Comparison of ENCODE assay signal across 8 mouse cellular contexts in the genomic region with DNA sequence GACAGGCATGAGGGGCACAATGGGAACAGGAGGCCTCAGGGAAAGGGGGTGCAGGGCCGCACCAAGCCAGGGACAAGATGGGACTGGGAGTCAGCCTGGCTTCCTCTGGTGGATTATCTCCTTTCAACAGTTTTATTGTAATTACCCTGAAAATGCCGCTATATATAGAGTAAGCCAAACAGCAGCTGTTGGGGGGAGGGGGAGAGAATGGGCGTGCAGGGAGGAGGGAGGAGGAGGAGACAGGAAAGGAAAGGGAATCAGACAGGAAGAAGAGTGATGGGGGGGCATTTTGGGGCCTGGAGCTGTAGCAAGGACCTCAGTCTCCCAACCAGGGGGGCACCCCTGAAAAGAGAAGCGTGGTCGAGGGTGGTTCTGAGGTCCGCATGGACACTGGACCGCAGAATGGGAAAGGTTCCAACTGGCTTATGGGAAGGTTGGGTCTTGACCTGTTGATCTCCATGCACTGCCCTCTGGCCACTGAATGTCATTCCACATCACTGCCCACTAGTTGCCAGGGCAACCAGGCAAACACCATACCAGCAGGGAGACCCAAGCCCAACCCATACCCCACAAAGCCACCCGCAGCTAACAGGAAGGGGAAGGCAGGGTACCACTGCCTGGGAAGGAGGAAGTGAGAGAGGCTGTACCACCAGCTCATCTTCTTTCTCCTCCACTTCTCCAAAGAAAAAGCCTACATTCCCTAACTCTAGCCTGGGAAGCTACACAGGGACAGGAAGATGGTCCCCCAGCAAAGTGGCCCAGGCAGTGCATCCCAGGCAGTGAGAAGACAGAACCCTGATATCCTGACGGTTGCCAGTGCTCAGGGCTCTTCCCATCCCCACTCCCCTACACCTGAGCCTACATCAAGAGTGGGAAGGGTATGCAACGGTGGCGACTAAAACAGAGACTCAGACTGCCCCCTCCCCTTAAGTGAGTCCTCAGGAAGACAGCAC. TPM values are rescaled to one million over a fixed set of nuclear protein-coding genes. Genes with fewer than 3 reads are reported as not detected.
A peak's percentile ranks its signal among the peaks of the same experiment; 100 is the strongest.
DNase-seq lines count a peak whose midpoint lies in the region; ATAC-seq and TF ChIP-seq lines count a peak whose summit lies in the region.

No protein-coding gene starts in this region.

- no peak for TF ChIP-seq CTCF in thymus, adult 2 months (IDR thresholded peaks at IDR 0.05; ENCODE audit: borderline replicate concordance, control insufficient read depth, extremely low read depth, insufficient read depth, low read length, poor library complexity)

- H3K4me1 ChIP-seq in lung, embryonic 16.5 days (replicated peaks; ENCODE audit: control insufficient read depth, insufficient read depth, low read length) = peaks cover 40% of the 10 kb centered on the region
- H3K4me1 ChIP-seq in forebrain, embryonic 14.5 days (ENCODE audit: control insufficient read depth, insufficient read depth, low read length) = peaks cover 20% of the 10 kb centered on the region
- H3K4me1 ChIP-seq in midbrain, embryonic 14.5 days (ENCODE audit: control insufficient read depth, insufficient read depth, low read length) = peaks cover 12% of the 10 kb centered on the region
- peaks cover 28% of the 10 kb centered on the region for H3K4me1 ChIP-seq in thymus, adult 2 months (replicated peaks; ENCODE audit: control insufficient read depth, insufficient read depth, low read length)

- peak overlapping the region; percentile 25; the same call in 1 of the 2 replicates for H3K4me2 ChIP-seq in lung, embryonic 16.5 days (ENCODE audit: low read depth, low read length)
- no peak overlapping the region for H3K4me2 ChIP-seq in forebrain, embryonic 14.5 days (ENCODE audit: low read length)
- no peak overlapping the region for H3K4me2 ChIP-seq in midbrain, embryonic 14.5 days (ENCODE audit: low read length)

- no peaks in the 10 kb centered on the region for H3K27me3 ChIP-seq in lung, embryonic 16.5 days (ENCODE audit: control insufficient read depth, insufficient read depth, low read depth, low read length)
- no peaks in the 10 kb centered on the region for H3K27me3 ChIP-seq in forebrain, embryonic 14.5 days (replicated peaks; ENCODE audit: control insufficient read depth, insufficient read depth, low read length)
- no peaks in the 10 kb centered on the region for H3K27me3 ChIP-seq in midbrain, embryonic 14.5 days (ENCODE audit: control insufficient read depth, insufficient read depth, low read length)
- H3K27me3 ChIP-seq in thymus, adult 2 months (ENCODE audit: control insufficient read depth, insufficient read depth, low read length) = no peaks in the 10 kb centered on the region

- H3K36me3 ChIP-seq in lung, embryonic 16.5 days (ENCODE audit: control insufficient read depth, insufficient read depth, low read length) = peaks cover 14% of the 10 kb centered on the region
- peaks cover 44% of the 10 kb centered on the region for H3K36me3 ChIP-seq in forebrain, embryonic 14.5 days (ENCODE audit: control insufficient read depth, insufficient read depth, low read length)
- peaks cover 47% of the 10 kb centered on the region for H3K36me3 ChIP-seq in midbrain, embryonic 14.5 days (ENCODE audit: control insufficient read depth, insufficient read depth, low read length)
- H3K36me3 ChIP-seq in thymus, adult 2 months (ENCODE audit: control insufficient read depth, insufficient read depth, low read length) = no peaks in the 10 kb centered on the region

- TF ChIP-seq POLR2A in thymus, adult 2 months (IDR thresholded peaks at IDR 0.05; ENCODE audit: control insufficient read depth, extremely low read depth, insufficient read depth, low read length, poor library complexity) = no peak

- no peak overlapping the region for H3K4me3 ChIP-seq in lung, embryonic 16.5 days (ENCODE audit: low read length)
- no peak overlapping the region for H3K4me3 ChIP-seq in forebrain, embryonic 14.5 days (ENCODE audit: low read depth, low read length)
- no peak overlapping the region for H3K4me3 ChIP-seq in midbrain, embryonic 14.5 days (replicated peaks; ENCODE audit: low read depth, low read length)
- H3K4me3 ChIP-seq in thymus, adult 2 months (ENCODE audit: control insufficient read depth, insufficient read depth, low read length) = no peak overlapping the region

- no peak for DNase-seq in lung, adult 18-20 months
- peak; percentile 80 for DNase-seq in forebrain, embryonic 14.5 days (ENCODE audit: low spot score)
- peak; percentile 36 to 62 for DNase-seq in kidney, postnatal 25 days
- peak; percentile 56 for DNase-seq in midbrain, embryonic 14.5 days
- DNase-seq in thymus, adult 2 months = no peak
- DNase-seq in urinary bladder, postnatal 14 days (ENCODE audit: low spot score) = no peak

- 44% methylated on average over 11 of the region's 11 CpGs for WGBS in lung, embryonic 16.5 days
- 44% methylated on average over 11 of the region's 11 CpGs for WGBS in forebrain, embryonic 14.5 days
- WGBS in midbrain, embryonic 14.5 days = 15% methylated on average over 11 of the region's 11 CpGs
- WGBS in thymus, adult 2 months = 30% methylated on average over 11 of the region's 11 CpGs

- ATAC-seq in lung, embryonic 16.5 days (ENCODE audit: low read depth) = peak; percentile 63
- ATAC-seq in forebrain, embryonic 14.5 days = peak; percentile 54; the same call in 1 of the 2 replicates
- no peak for ATAC-seq in midbrain, embryonic 14.5 days (ENCODE audit: low FRiP score, low TSS enrichment)
- ATAC-seq in CD4-positive, CD25-positive, alpha-beta regulatory T cell, adult 4 months = no peak

- H3K9me3 ChIP-seq in lung, embryonic 16.5 days (ENCODE audit: control insufficient read depth, low read length) = no peaks in the 10 kb centered on the region
- no peaks in the 10 kb centered on the region for H3K9me3 ChIP-seq in forebrain, embryonic 14.5 days (replicated peaks; ENCODE audit: control insufficient read depth, low read length)
- H3K9me3 ChIP-seq in midbrain, embryonic 14.5 days (ENCODE audit: control insufficient read depth, low read length) = no peaks in the 10 kb centered on the region

- peak overlapping the region; percentile 74 for H3K27ac ChIP-seq in lung, embryonic 16.5 days (ENCODE audit: low read length)
- peak overlapping the region; percentile 67; the same call in 1 of the 2 replicates for H3K27ac ChIP-seq in forebrain, embryonic 14.5 days (ENCODE audit: low read depth, low read length)
- H3K27ac ChIP-seq in midbrain, embryonic 14.5 days (replicated peaks; ENCODE audit: low read depth, low read length) = peak overlapping the region; percentile 37; the same call in 1 of the 2 replicates
- H3K27ac ChIP-seq in thymus, adult 2 months (ENCODE audit: control insufficient read depth, insufficient read depth, low read length) = no peak overlapping the region

- H3K9ac ChIP-seq in lung, embryonic 16.5 days (ENCODE audit: low read length) = peak overlapping the region; percentile 42; the same call in 1 of the 2 replicates
- 0 out of 2 replicates have a peak overlapping the region, but pooled peaks have one; percentile 1 for H3K9ac ChIP-seq in forebrain, embryonic 14.5 days (ENCODE audit: low read length)
- 0 out of 2 replicates have a peak overlapping the region, but pooled peaks have one; percentile 23 for H3K9ac ChIP-seq in midbrain, embryonic 14.5 days (replicated peaks; ENCODE audit: low read length)

RNA-seq across cellular contexts. Expression of a gene that starts 18.7 kb away (rescaled TPM):
- 28.3 and 28.6 TPM in 2 replicates for polyA plus RNA-seq in lung, embryonic 16.5 days (2015; fragmentation: Nextera tagmentation; extraction: Ambion mirVana)
- polyA plus RNA-seq in forebrain, embryonic 14.5 days (2014; fragmentation: Nextera tagmentation; extraction: Ambion mirVana) = 24.6 and 24.8 TPM in 2 replicates
- 31.6 and 43.7 TPM in 2 replicates for polyA plus RNA-seq in midbrain, embryonic 14.5 days (2014; fragmentation: Nextera tagmentation; extraction: Ambion mirVana)
- 48.6 and 56.5 TPM in 2 replicates for polyA plus RNA-seq in thymus, adult 2 months (2012; rRNA removed)
- polyA plus RNA-seq in CD4-positive, CD25-positive, alpha-beta regulatory T cell, adult 4 months (2017; shearing (Covaris generic)) = 10 to 100 TPM; 29.1 to 53.9 TPM

RNA-seq across cellular contexts. Expression of a gene that starts 21.9 kb away (rescaled TPM):
- polyA plus RNA-seq in lung, embryonic 16.5 days (2015; fragmentation: Nextera tagmentation; extraction: Ambion mirVana) = 70.1 and 80.4 TPM in 2 replicates
- polyA plus RNA-seq in forebrain, embryonic 14.5 days (2014; fragmentation: Nextera tagmentation; extraction: Ambion mirVana) = 38.9 and 60.6 TPM in 2 replicates
- polyA plus RNA-seq in midbrain, embryonic 14.5 days (2014; fragmentation: Nextera tagmentation; extraction: Ambion mirVana) = 54.4 and 56.6 TPM in 2 replicates
- polyA plus RNA-seq in thymus, adult 2 months (2012; rRNA removed) = 76.8 and 81.7 TPM in 2 replicates
- polyA plus RNA-seq in CD4-positive, CD25-positive, alpha-beta regulatory T cell, adult 4 months (2017; shearing (Covaris generic)) = 10 to 100 TPM in 1 of 2 experiments, 1 to 10 TPM in 1; 6.5 to 12.3 TPM

RNA-seq across cellular contexts. Expression of a gene that starts 23.0 kb away (rescaled TPM):
- 108 and 130 TPM in 2 replicates for polyA plus RNA-seq in lung, embryonic 16.5 days (2015; fragmentation: Nextera tagmentation; extraction: Ambion mirVana)
- polyA plus RNA-seq in forebrain, embryonic 14.5 days (2014; fragmentation: Nextera tagmentation; extraction: Ambion mirVana) = 83.1 and 93.7 TPM in 2 replicates
- 76.0 and 80.9 TPM in 2 replicates for polyA plus RNA-seq in midbrain, embryonic 14.5 days (2014; fragmentation: Nextera tagmentation; extraction: Ambion mirVana)
- 36.1 and 42.2 TPM in 2 replicates for polyA plus RNA-seq in thymus, adult 2 months (2012; rRNA removed)
- polyA plus RNA-seq in CD4-positive, CD25-positive, alpha-beta regulatory T cell, adult 4 months (2017; shearing (Covaris generic)) = 10 to 100 TPM; 33.4 to 69.4 TPM

RNA-seq across cellular contexts. Expression of a gene that starts 40.6 kb away (rescaled TPM):
- 18.7 and 19.4 TPM in 2 replicates for polyA plus RNA-seq in lung, embryonic 16.5 days (2015; fragmentation: Nextera tagmentation; extraction: Ambion mirVana)
- polyA plus RNA-seq in forebrain, embryonic 14.5 days (2014; fragmentation: Nextera tagmentation; extraction: Ambion mirVana) = 6.1 and 6.3 TPM in 2 replicates
- 2.6 and 3.0 TPM in 2 replicates for polyA plus RNA-seq in midbrain, embryonic 14.5 days (2014; fragmentation: Nextera tagmentation; extraction: Ambion mirVana)
- 13.0 and 17.7 TPM in 2 replicates for polyA plus RNA-seq in thymus, adult 2 months (2012; rRNA removed)
- 1 to 10 TPM in 1 of 2 experiments, under 1 TPM in 1; 0.40 to 1.8 TPM for polyA plus RNA-seq in CD4-positive, CD25-positive, alpha-beta regulatory T cell, adult 4 months (2017; shearing (Covaris generic))

RNA-seq across cellular contexts. Expression of a gene that starts 51.9 kb away (rescaled TPM):
- 33.3 and 34.8 TPM in 2 replicates for polyA plus RNA-seq in lung, embryonic 16.5 days (2015; fragmentation: Nextera tagmentation; extraction: Ambion mirVana)
- polyA plus RNA-seq in forebrain, embryonic 14.5 days (2014; fragmentation: Nextera tagmentation; extraction: Ambion mirVana) = 32.5 and 33.6 TPM in 2 replicates
- 32.8 and 36.1 TPM in 2 replicates for polyA plus RNA-seq in midbrain, embryonic 14.5 days (2014; fragmentation: Nextera tagmentation; extraction: Ambion mirVana)
- polyA plus RNA-seq in thymus, adult 2 months (2012; rRNA removed) = 26.2 and 31.3 TPM in 2 replicates
- 10 to 100 TPM; 10.8 to 19.6 TPM for polyA plus RNA-seq in CD4-positive, CD25-positive, alpha-beta regulatory T cell, adult 4 months (2017; shearing (Covaris generic))

Comparison
In these comparisons a context has a peak if more than half of its experiments do, and no peak if none do; other contexts are left out.
1. ATAC-seq: peak in lung, embryonic 16.5 days (single experiment) and forebrain, embryonic 14.5 days (single experiment); none in midbrain, embryonic 14.5 days (single experiment) and CD4-positive, CD25-positive, alpha-beta regulatory T cell, adult 4 months (single experiment).
2. DNase-seq: peak in forebrain, embryonic 14.5 days (single experiment), kidney, postnatal 25 days (2 of 2) and midbrain, embryonic 14.5 days (single experiment); none in lung, adult 18-20 months (0 of 2), thymus, adult 2 months (single experiment) and urinary bladder, postnatal 14 days (single experiment).
3. Peak in every context shown above with its lines, with median percentiles within 50 percentile points of each other: H3K9ac ChIP-seq.